Comparison of ENCODE assay signal across 9 mouse cellular contexts in the genomic region with DNA sequence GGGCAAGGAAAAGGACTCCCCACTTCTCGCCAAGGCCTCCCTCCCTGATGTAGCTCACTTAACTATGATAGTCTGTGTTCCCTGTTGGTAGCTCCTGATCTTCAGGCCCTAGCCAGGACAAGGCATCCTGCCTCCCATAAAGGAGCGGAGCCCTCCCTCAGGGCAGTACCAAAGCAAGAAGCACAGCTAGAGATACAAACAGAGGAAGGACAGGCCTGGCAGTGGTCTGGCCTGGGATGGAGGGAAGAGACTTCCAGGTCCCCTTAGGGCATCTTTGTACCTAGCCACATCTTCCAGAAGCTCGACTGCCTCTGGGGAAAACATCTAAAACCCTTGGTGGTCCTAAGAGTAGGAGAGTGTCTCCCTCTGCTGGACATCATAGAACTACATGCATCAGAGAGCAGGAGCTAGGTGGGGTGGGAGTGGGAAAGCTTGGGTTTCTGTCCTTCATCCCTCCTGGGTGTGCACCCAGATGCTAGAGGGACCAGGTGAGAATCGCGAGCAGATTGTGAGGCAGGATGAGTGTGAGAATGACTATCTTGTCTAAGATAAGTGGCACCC. TPM values are rescaled to one million over a fixed set of nuclear protein-coding genes. Genes with fewer than 3 reads are reported as not detected.
DNase-seq lines count a peak whose midpoint lies in the region; ATAC-seq and TF ChIP-seq lines count a peak whose summit lies in the region.
"Had no signal": no experiment of that assay in that cellular context is flagged by ENCODE, and none has a peak within 500 bp of the region (broad histone marks: within the 10 kb centered on the region; RNA-seq: fewer than 3 reads in every experiment).

No protein-coding gene starts in this region.

- H3K4me3 ChIP-seq in midbrain, postnatal 0 days (ENCODE audit: low read depth, low read length) = no peak overlapping the region
- H3K4me3 ChIP-seq: hindbrain, embryonic 15.5 days had no signal

- TF ChIP-seq CTCF in midbrain, postnatal 0 days (IDR thresholded peaks at IDR 0.05) = peak; percentile 90

- H3K9me3 ChIP-seq in midbrain, postnatal 0 days (ENCODE audit: low read length) = no peaks in the 10 kb centered on the region
- H3K9me3 ChIP-seq: hindbrain, embryonic 15.5 days had no signal

- H3K36me3 ChIP-seq in midbrain, postnatal 0 days (ENCODE audit: insufficient read depth, low read length) = no peaks in the 10 kb centered on the region
- H3K36me3 ChIP-seq: hindbrain, embryonic 15.5 days had no signal

- H3K27ac ChIP-seq in midbrain, postnatal 0 days (ENCODE audit: low read depth, low read length) = no peak overlapping the region
- H3K27ac ChIP-seq: hindbrain, embryonic 15.5 days had no signal

- no peak overlapping the region for H3K4me2 ChIP-seq in midbrain, postnatal 0 days (ENCODE audit: low read depth, low read length, poor library complexity, severe bottlenecking)
- H3K4me2 ChIP-seq: hindbrain, embryonic 15.5 days had no signal

- no peaks in the 10 kb centered on the region for H3K4me1 ChIP-seq in midbrain, postnatal 0 days (ENCODE audit: insufficient read depth, low read length)
- H3K4me1 ChIP-seq: hindbrain, embryonic 15.5 days had no signal

- H3K27me3 ChIP-seq in midbrain, postnatal 0 days (ENCODE audit: insufficient read depth, low read length) = no peaks in the 10 kb centered on the region
- H3K27me3 ChIP-seq: hindbrain, embryonic 15.5 days had no signal

- no peak overlapping the region for H3K9ac ChIP-seq in midbrain, postnatal 0 days (replicated peaks; ENCODE audit: low read length, poor library complexity, severe bottlenecking)
- H3K9ac ChIP-seq: hindbrain, embryonic 15.5 days had no signal

- DNase-seq in gastrocnemius, postnatal 10 days = peak; percentile 39
- no peak for DNase-seq in gastrocnemius, postnatal 4 days (ENCODE audit: low spot score in 2 of 2)
- DNase-seq in 416B (ENCODE audit: low read depth) = peak; percentile 75
- DNase-seq in T-cell, adult 2 months (ENCODE audit: low spot score) = peak; percentile 38
- peak; percentile 34 to 48 for DNase-seq in layer of hippocampus, postnatal 36 days
- DNase-seq in midbrain, postnatal 0 days (ENCODE audit: low spot score) = peak; percentile 82

- ATAC-seq in granulocyte monocyte progenitor cell, adult 5-6 weeks (replicated peaks; ENCODE audit: poor library complexity, severe bottlenecking) = peak; percentile 78
- peak; percentile 42; the same call in 1 of the 2 replicates for ATAC-seq in midbrain, postnatal 0 days (ENCODE audit: low FRiP score)
- no peak for ATAC-seq in erythroblast, adult 5-6 weeks (replicated peaks; ENCODE audit: low FRiP score, poor library complexity, severe bottlenecking)

- WGBS in midbrain, postnatal 0 days = 52% methylated on average over 5 of the region's 5 CpGs

RNA-seq across cellular contexts. Expression of a gene that starts 1.5 kb away (rescaled TPM):
- total RNA-seq in gastrocnemius, postnatal 10 days (2021) = 1 to 10 TPM; 2.9 TPM
- total RNA-seq in gastrocnemius, postnatal 4 days (2021) = 1 to 10 TPM; 2.7 to 4.9 TPM
- total RNA-seq in granulocyte monocyte progenitor cell, adult 5-6 weeks (2014; fragmentation: Nextera tagmentation) = not detected in 2 replicates
- total RNA-seq in granulocyte monocyte progenitor cell, adult 5-6 weeks (2017) = not detected in 2 replicates
- not detected for total RNA-seq in layer of hippocampus, postnatal 36 days (2021)
- total RNA-seq in midbrain, postnatal 0 days (2014; rRNA removed) = 3.7 TPM in 1 of 2 replicates, not detected in the other
- 0.47 TPM in 1 of 2 replicates, not detected in the other for polyA plus RNA-seq in midbrain, postnatal 0 days (2015; fragmentation: Nextera tagmentation; extraction: Ambion mirVana)
- not detected in 2 replicates for total RNA-seq in erythroblast, adult 5-6 weeks (2015; ENCODE audit: low replicate concordance)
- total RNA-seq in erythroblast, adult 5-6 weeks (2017; ENCODE audit: low replicate concordance) = not detected in 2 replicates

RNA-seq across cellular contexts. Expression of a gene that starts 18.8 kb away (rescaled TPM):
- 1 to 10 TPM; 8.4 to 9.9 TPM for total RNA-seq in gastrocnemius, postnatal 10 days (2021)
- total RNA-seq in gastrocnemius, postnatal 4 days (2021) = 1 to 10 TPM; 7.9 to 9.6 TPM
- total RNA-seq in granulocyte monocyte progenitor cell, adult 5-6 weeks (2014; fragmentation: Nextera tagmentation) = not detected in 2 replicates
- total RNA-seq in granulocyte monocyte progenitor cell, adult 5-6 weeks (2017) = not detected in 2 replicates
- 10 to 100 TPM; 32.5 to 36.7 TPM for total RNA-seq in layer of hippocampus, postnatal 36 days (2021)
- 1.2 and 1.3 TPM in 2 replicates for total RNA-seq in midbrain, postnatal 0 days (2014; rRNA removed)
- 0.56 and 0.81 TPM in 2 replicates for polyA plus RNA-seq in midbrain, postnatal 0 days (2015; fragmentation: Nextera tagmentation; extraction: Ambion mirVana)
- not detected in 2 replicates for total RNA-seq in erythroblast, adult 5-6 weeks (2015; ENCODE audit: low replicate concordance)
- total RNA-seq in erythroblast, adult 5-6 weeks (2017; ENCODE audit: low replicate concordance) = not detected in 2 replicates

RNA-seq across cellular contexts. Expression of a gene that starts 21.0 kb away (rescaled TPM):
- total RNA-seq in gastrocnemius, postnatal 10 days (2021) = 1,000 to 10,000 TPM; 1,112 to 1,150 TPM
- 100 to 1,000 TPM; 587 to 732 TPM for total RNA-seq in gastrocnemius, postnatal 4 days (2021)
- not detected in 2 replicates for total RNA-seq in granulocyte monocyte progenitor cell, adult 5-6 weeks (2014; fragmentation: Nextera tagmentation)
- not detected in 2 replicates for total RNA-seq in granulocyte monocyte progenitor cell, adult 5-6 weeks (2017)
- total RNA-seq in layer of hippocampus, postnatal 36 days (2021) = 100 to 1,000 TPM in 1 of 2 experiments, 10 to 100 TPM in 1; 85.4 to 102 TPM
- total RNA-seq in midbrain, postnatal 0 days (2014; rRNA removed) = 7.0 and 7.4 TPM in 2 replicates
- 20.4 and 22.2 TPM in 2 replicates for polyA plus RNA-seq in midbrain, postnatal 0 days (2015; fragmentation: Nextera tagmentation; extraction: Ambion mirVana)
- total RNA-seq in erythroblast, adult 5-6 weeks (2015; ENCODE audit: low replicate concordance) = not detected in 2 replicates
- not detected in 2 replicates for total RNA-seq in erythroblast, adult 5-6 weeks (2017; ENCODE audit: low replicate concordance)

RNA-seq across cellular contexts. Expression of a gene that starts 26.7 kb away (rescaled TPM):
- total RNA-seq in gastrocnemius, postnatal 10 days (2021) = 1 to 10 TPM; 2.4 to 2.6 TPM
- total RNA-seq in gastrocnemius, postnatal 4 days (2021) = 1 to 10 TPM; 2.3 to 3.8 TPM
- not detected in 2 replicates for total RNA-seq in granulocyte monocyte progenitor cell, adult 5-6 weeks (2014; fragmentation: Nextera tagmentation)
- total RNA-seq in granulocyte monocyte progenitor cell, adult 5-6 weeks (2017) = not detected in 2 replicates
- total RNA-seq in layer of hippocampus, postnatal 36 days (2021) = 100 to 1,000 TPM; 111 to 125 TPM
- 189 and 285 TPM in 2 replicates for total RNA-seq in midbrain, postnatal 0 days (2014; rRNA removed)
- 455 and 516 TPM in 2 replicates for polyA plus RNA-seq in midbrain, postnatal 0 days (2015; fragmentation: Nextera tagmentation; extraction: Ambion mirVana)
- total RNA-seq in erythroblast, adult 5-6 weeks (2015; ENCODE audit: low replicate concordance) = not detected in 2 replicates
- total RNA-seq in erythroblast, adult 5-6 weeks (2017; ENCODE audit: low replicate concordance) = not detected in 2 replicates

RNA-seq across cellular contexts. Expression of a gene that starts 35.7 kb away (rescaled TPM):
- 10 to 100 TPM; 10.1 to 21.5 TPM for total RNA-seq in gastrocnemius, postnatal 10 days (2021)
- 10 to 100 TPM; 21.2 to 23.0 TPM for total RNA-seq in gastrocnemius, postnatal 4 days (2021)
- total RNA-seq in granulocyte monocyte progenitor cell, adult 5-6 weeks (2014; fragmentation: Nextera tagmentation) = 332 and 404 TPM in 2 replicates
- 209 and 277 TPM in 2 replicates for total RNA-seq in granulocyte monocyte progenitor cell, adult 5-6 weeks (2017)
- total RNA-seq in layer of hippocampus, postnatal 36 days (2021) = 10 to 100 TPM; 23.3 to 26.5 TPM
- 23.1 and 48.0 TPM in 2 replicates for total RNA-seq in midbrain, postnatal 0 days (2014; rRNA removed)
- 31.9 and 32.9 TPM in 2 replicates for polyA plus RNA-seq in midbrain, postnatal 0 days (2015; fragmentation: Nextera tagmentation; extraction: Ambion mirVana)
- 183 and 286 TPM in 2 replicates for total RNA-seq in erythroblast, adult 5-6 weeks (2015; ENCODE audit: low replicate concordance)
- 67.1 and 90.7 TPM in 2 replicates for total RNA-seq in erythroblast, adult 5-6 weeks (2017; ENCODE audit: low replicate concordance)

Comparison
In these comparisons a context has a peak if more than half of its experiments do, and no peak if none do; other contexts are left out.
1. DNase-seq: peak in gastrocnemius, postnatal 10 days (single experiment), 416B (single experiment), T-cell, adult 2 months (single experiment), layer of hippocampus, postnatal 36 days (2 of 2) and midbrain, postnatal 0 days (single experiment); none in gastrocnemius, postnatal 4 days (0 of 2).
2. RNA of a gene that starts 21.0 kb away (total RNA-seq): 1,112 to 1,150 TPM in gastrocnemius, postnatal 10 days, 587 to 732 TPM in gastrocnemius, postnatal 4 days and 85.4 to 102 TPM in layer of hippocampus, postnatal 36 days; 7.0 to 7.4 TPM in midbrain, postnatal 0 days, not detected in granulocyte monocyte progenitor cell, adult 5-6 weeks and not detected in erythroblast, adult 5-6 weeks; every median in the first group is over 10 times any median in the second.